Mouse (Mus musculus) liver, postnatal 0 days (tissue): Measurements from ENCODE around the gene Lin9. TPM values are rescaled to one million over a fixed set of nuclear protein-coding genes. Genes with fewer than 3 reads are reported as not detected.

Source experiments
- ATAC-seq: fragments of 200-750 bp; cut with Nextera tagmentation; 2 replicates; pipeline ENCODE4 v1.8.0; 2017; ENCODE audit warnings: mild to moderate bottlenecking, moderate library complexity
- DNase-seq: peaks from one replicate; pipeline ENCODE4 v3.0.0-alpha.2; 2016
- H3K27ac ChIP-seq: fragments of 300-500 bp; sonication (generic); 2 replicates; pipeline ENCODE4 v1.5.1; 2014; ENCODE audit warnings: antibody characterized with exemption, moderate library complexity, mild to moderate bottlenecking, low read depth
- H3K27me3 ChIP-seq: fragments of 300-500 bp; sonication (generic); 2 replicates; pipeline ENCODE4 v1.6.1; 2014; ENCODE audit warnings: low read length, control low read depth, mixed read lengths; ENCODE audit not compliant: insufficient read depth
- H3K36me3 ChIP-seq: fragments of 300-500 bp; sonication (generic); replicated peaks from 2 replicates; pipeline ENCODE4 v1.6.1; 2014; ENCODE audit warnings: mild to moderate bottlenecking, control low read depth, low read length, moderate library complexity, mixed read lengths; ENCODE audit not compliant: insufficient read depth
- H3K4me1 ChIP-seq: fragments of 300-500 bp; sonication (generic); 2 replicates; pipeline ENCODE4 v1.6.1; 2014; ENCODE audit warnings: antibody characterized with exemption, mild to moderate bottlenecking, control low read depth; ENCODE audit not compliant: insufficient read depth
- H3K4me2 ChIP-seq: fragments of 300-500 bp; sonication (generic); 2 replicates; pipeline ENCODE4 v1.6.1; 2014; ENCODE audit warnings: low read depth, mild to moderate bottlenecking, low read length, moderate library complexity, mixed read lengths
- H3K4me3 ChIP-seq: fragments of 300-500 bp; sonication (generic); 2 replicates; pipeline ENCODE4 v1.5.1; 2014; ENCODE audit warnings: low read depth, low read length
- H3K9ac ChIP-seq: fragments of 300-500 bp; sonication (generic); replicated peaks from 2 replicates; pipeline ENCODE4 v1.6.1; 2014; ENCODE audit warnings: mild to moderate bottlenecking, moderate library complexity
- H3K9me3 ChIP-seq: fragments of 300-500 bp; sonication (generic); 2 replicates; pipeline ENCODE4 v1.6.1; 2016; ENCODE audit warnings: mild to moderate bottlenecking, control low read depth, low read length, mixed read lengths
- CTCF ChIP-seq: sonication (generic); IDR thresholded peaks from 2 replicates; pipeline ENCODE4 v1.5.1; 2016; ENCODE audit warnings: antibody characterized with exemption, low read depth
- EP300 ChIP-seq: IDR thresholded peaks from 2 replicates; pipeline ENCODE4 v1.6.1; 2016; ENCODE audit warnings: antibody characterized with exemption, low read depth, mild to moderate bottlenecking
- WGBS: fragments of 180-500 bp; shearing (Covaris S2); extraction: QIAGEN DNeasy Blood & Tissue Kit; methylation state at CpG from one replicate; pipeline ENCODE4 v1.1.7; 2014; ENCODE audit not compliant: insufficient replicate concordance; 5-methylcytosine and 5-hydroxymethylcytosine counted together
- polyA plus RNA-seq: library from polyadenylated mRNA; unstranded; fragments of >200 nt; fragmentation: Nextera tagmentation; extraction: Ambion mirVana; gene quantifications from 2 replicates; pipeline ENCODE4 v1.2.1, GENCODE M21; 2015

Gene Lin9
- polyA plus RNA-seq, 1 experiment from 2014 or later = 6.4 TPM

GRCm38 (mm10) chr1:180696626-180697352 lies 55.8 kb downstream of the Lin9 start, which contains the start of gene Mixl1:
Mixl1 (minus strand) TSS chr1:180697034.
- Histone ChIP-seq H3K9me3 (no peaks in the 10 kb centered on the region), H3K36me3 (no peaks in the 10 kb centered on the region; the same call in 1 of the 2 replicates), H3K27ac (no peak within 1 kb of the TSS), H3K9ac (no peak within 1 kb of the TSS; the same call in 1 of the 2 replicates), H3K4me2 (peak within 1 kb of the TSS; percentile 74), H3K4me1 (peaks cover 4% of the 10 kb centered on the region; the same call in 1 of the 2 replicates), H3K27me3 (peaks cover 25% of the 10 kb centered on the region), H3K4me3 (peak within 1 kb of the TSS; percentile 46)
- ATAC-seq (no peak), DNase-seq (no peak)
- no peak for TF ChIP-seq CTCF
- no peak for TF ChIP-seq EP300
- WGBS = under 1% methylated on average over 72 of the region's 79 CpGs

- DNase-seq (no peak), ATAC-seq (no peak)
- Histone ChIP-seq H3K36me3 (no peaks in the 10 kb centered on the region), H3K4me1 (peaks cover 4% of the 10 kb centered on the region; the same call in 1 of the 2 replicates), H3K27me3 (peaks cover 25% of the 10 kb centered on the region), H3K27ac (no peak overlapping the region), H3K4me3 (no peak overlapping the region), H3K9me3 (no peaks in the 10 kb centered on the region), H3K9ac (no peak overlapping the region), H3K4me2 (no peak overlapping the region)
- WGBS = 44% methylated on average over 5 of the region's 5 CpGs
- TF ChIP-seq CTCF (no peak), EP300 (no peak)
Observed at GRCm38 (mm10) chr1:180698063-180698462, 57.1 kb downstream of the Lin9 start.

GRCm38 (mm10) chr1:180703400-180703799 lies 62.5 kb downstream of the Lin9 start:
- 36% methylated on average over 6 of the region's 6 CpGs for WGBS

GRCm38 (mm10) chr1:180707368-180707767 lies 66.4 kb downstream of the Lin9 start:
- TF ChIP-seq CTCF = no peak
- no peak for TF ChIP-seq EP300
- peak; percentile 38; the same call in 1 of the 2 replicates for ATAC-seq
- Histone ChIP-seq H3K4me3 (no peak overlapping the region), H3K27me3 (no peaks in the 10 kb centered on the region), H3K27ac (no peak overlapping the region), H3K4me2 (no peak overlapping the region), H3K36me3 (no peaks in the 10 kb centered on the region), H3K9ac (no peak overlapping the region), H3K4me1 (peaks cover 11% of the 10 kb centered on the region; the same call in 1 of the 2 replicates), H3K9me3 (no peaks in the 10 kb centered on the region)
- 28% methylated on average over 3 of the region's 3 CpGs for WGBS
- DNase-seq = no peak

More at GRCm38 (mm10) chr1:180703400-180703799, 62.5 kb downstream of the Lin9 start:
- H3K36me3 ChIP-seq = no peaks in the 10 kb centered on the region
- no peak for ATAC-seq
- no peaks in the 10 kb centered on the region for H3K9me3 ChIP-seq
- peak overlapping the region; percentile 38 for H3K4me2 ChIP-seq
- TF ChIP-seq EP300 (no peak), CTCF (no peak)
- H3K9ac ChIP-seq = peak overlapping the region; percentile 46; the same call in 1 of the 2 replicates
- H3K4me3 ChIP-seq = 0 out of 2 replicates have a peak overlapping the region, but pooled peaks have one; percentile 25
- no peak overlapping the region for H3K27ac ChIP-seq
- DNase-seq = no peak
- peaks cover 11% of the 10 kb centered on the region; the same call in 1 of the 2 replicates for H3K4me1 ChIP-seq
- no peaks in the 10 kb centered on the region for H3K27me3 ChIP-seq

GRCm38 (mm10) chr1:180707813-180708212 lies 66.9 kb downstream of the Lin9 start:
- DNase-seq (no peak), ATAC-seq (peak; percentile 64)
- Histone ChIP-seq H3K9me3 (no peaks in the 10 kb centered on the region), H3K27ac (no peak overlapping the region), H3K9ac (no peak overlapping the region), H3K4me3 (no peak overlapping the region), H3K27me3 (no peaks in the 10 kb centered on the region), H3K4me1 (peaks cover 11% of the 10 kb centered on the region; the same call in 1 of the 2 replicates), H3K36me3 (no peaks in the 10 kb centered on the region), H3K4me2 (no peak overlapping the region)
- WGBS = 41% methylated on average over 3 of the region's 3 CpGs
- no peak for TF ChIP-seq EP300
- TF ChIP-seq CTCF = no peak

GRCm38 (mm10) chr1:180708935-180709776 lies 68.2 kb downstream of the Lin9 start:
- Histone ChIP-seq H3K27ac (no peak overlapping the region), H3K9me3 (no peaks in the 10 kb centered on the region), H3K27me3 (no peaks in the 10 kb centered on the region), H3K36me3 (no peaks in the 10 kb centered on the region), H3K4me2 (no peak overlapping the region), H3K4me3 (no peak overlapping the region), H3K9ac (no peak overlapping the region), H3K4me1 (peaks cover 10% of the 10 kb centered on the region)
- WGBS = 56% methylated on average over 14 of the region's 14 CpGs
- no peak for DNase-seq
- no peak for TF ChIP-seq EP300
- TF ChIP-seq CTCF = no peak
- ATAC-seq = 0 out of 2 replicates have a peak, but pooled peaks have one; percentile 12
